In the genomic region with DNA sequence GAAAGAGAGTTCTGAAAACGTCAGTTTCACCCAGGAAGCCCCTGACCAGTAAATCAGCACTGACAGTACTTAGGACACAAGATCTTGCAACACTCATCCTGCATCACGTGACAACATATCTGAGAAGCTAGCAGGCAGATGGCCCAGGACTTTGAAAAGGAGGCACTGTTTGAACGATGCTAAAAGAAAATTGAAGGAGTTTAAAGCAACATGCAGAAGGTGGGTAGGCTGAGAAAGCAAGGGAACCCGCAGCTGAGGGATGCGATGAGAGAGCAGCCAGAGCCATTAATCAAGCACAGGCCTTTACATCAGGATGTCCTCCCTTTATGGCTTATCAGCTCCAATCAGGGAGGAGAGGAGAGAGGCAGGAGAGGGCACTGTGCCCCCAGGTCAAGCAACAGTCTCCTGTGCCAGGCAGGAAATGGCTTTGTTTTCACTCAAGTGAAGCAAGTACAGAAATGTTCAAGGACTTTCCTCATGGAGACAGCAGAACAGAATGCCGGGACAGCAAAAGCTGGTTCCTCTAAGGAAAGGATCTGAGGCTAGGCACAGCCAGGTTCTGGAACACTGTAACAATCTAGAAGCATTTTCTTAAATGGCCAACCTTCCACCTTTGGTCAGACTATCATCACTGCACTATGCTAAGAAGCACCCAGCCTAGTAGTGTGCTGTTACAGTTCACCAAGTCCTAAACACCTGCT, we compare ENCODE assay signal across 11 mouse cellular contexts.
A peak's percentile ranks its signal among the peaks of the same experiment; 100 is the strongest.
DNase-seq lines count a peak whose midpoint lies in the region; ATAC-seq and TF ChIP-seq lines count a peak whose summit lies in the region.
"Had no signal": no experiment of that assay in that cellular context is flagged by ENCODE, and none has a peak within 500 bp of the region (broad histone marks: within the 10 kb centered on the region; RNA-seq: fewer than 3 reads in every experiment).

No protein-coding gene starts in this region.

- no peaks in the 10 kb centered on the region for H3K36me3 ChIP-seq in embryonic facial prominence, embryonic 10.5 days (replicated peaks)
- H3K36me3 ChIP-seq in lung, embryonic 14.5 days (ENCODE audit: insufficient read depth): no peaks in the 10 kb centered on the region
- H3K36me3 ChIP-seq in stomach, postnatal 0 days (ENCODE audit: control insufficient read depth, insufficient read depth, low read length): no peaks in the 10 kb centered on the region
- H3K36me3 ChIP-seq in liver, postnatal 0 days (replicated peaks; ENCODE audit: insufficient read depth, low read length): no peaks in the 10 kb centered on the region
- H3K36me3 ChIP-seq in forebrain, embryonic 15.5 days: no peaks in the 10 kb centered on the region
- H3K36me3 ChIP-seq: embryonic facial prominence, embryonic 13.5 days had no signal

- H3K4me2 ChIP-seq in lung, embryonic 14.5 days: no peak overlapping the region
- H3K4me2 ChIP-seq in stomach, postnatal 0 days (replicated peaks; ENCODE audit: low read depth): no peak overlapping the region
- no peak overlapping the region for H3K4me2 ChIP-seq in liver, postnatal 0 days (ENCODE audit: low read depth, low read length)
- H3K4me2 ChIP-seq in forebrain, embryonic 15.5 days (replicated peaks): no peak overlapping the region
- H3K4me2 ChIP-seq: embryonic facial prominence, embryonic 13.5 days; hindbrain, embryonic 14.5 days; midbrain, embryonic 11.5 days had no signal

- H3K9ac ChIP-seq in lung, embryonic 14.5 days: 0 out of 2 replicates have a peak overlapping the region, but pooled peaks have one; percentile 20
- no peak overlapping the region for H3K9ac ChIP-seq in stomach, postnatal 0 days (ENCODE audit: low read length)
- no peak overlapping the region for H3K9ac ChIP-seq in liver, postnatal 0 days (replicated peaks)
- no peak overlapping the region for H3K9ac ChIP-seq in forebrain, embryonic 15.5 days (replicated peaks)
- H3K9ac ChIP-seq: embryonic facial prominence, embryonic 13.5 days; hindbrain, embryonic 14.5 days had no signal

- WGBS in embryonic facial prominence, embryonic 10.5 days: 58% methylated on average over 6 of the region's 6 CpGs
- 20% methylated on average over 6 of the region's 6 CpGs for WGBS in lung, embryonic 14.5 days
- 38% methylated on average over 6 of the region's 6 CpGs for WGBS in stomach, postnatal 0 days
- 35% methylated on average over 6 of the region's 6 CpGs for WGBS in liver, postnatal 0 days (ENCODE audit: insufficient replicate concordance)
- 74% methylated on average over 6 of the region's 6 CpGs for WGBS in forebrain, embryonic 15.5 days

- TF ChIP-seq EP300 in stomach, postnatal 0 days (optimal IDR thresholded peaks at IDR 0.05): no peak
- no peak for TF ChIP-seq EP300 in liver, postnatal 0 days (IDR thresholded peaks at IDR 0.05; ENCODE audit: low read depth)

- peaks cover 33% of the 10 kb centered on the region for H3K4me1 ChIP-seq in embryonic facial prominence, embryonic 10.5 days
- peaks cover 9% of the 10 kb centered on the region for H3K4me1 ChIP-seq in lung, embryonic 14.5 days (ENCODE audit: insufficient read depth)
- no peaks in the 10 kb centered on the region for H3K4me1 ChIP-seq in stomach, postnatal 0 days (replicated peaks; ENCODE audit: control insufficient read depth, insufficient read depth)
- no peaks in the 10 kb centered on the region for H3K4me1 ChIP-seq in liver, postnatal 0 days (ENCODE audit: insufficient read depth)
- H3K4me1 ChIP-seq in forebrain, embryonic 15.5 days: peaks cover 14% of the 10 kb centered on the region

- no peak overlapping the region for H3K4me3 ChIP-seq in embryonic facial prominence, embryonic 10.5 days
- H3K4me3 ChIP-seq in lung, embryonic 14.5 days (ENCODE audit: low read depth, low read length): no peak overlapping the region
- H3K4me3 ChIP-seq in stomach, postnatal 0 days (ENCODE audit: low read depth, low read length): no peak overlapping the region
- H3K4me3 ChIP-seq in liver, postnatal 0 days (ENCODE audit: low read depth, low read length): no peak overlapping the region
- no peak overlapping the region for H3K4me3 ChIP-seq in forebrain, embryonic 15.5 days
- H3K4me3 ChIP-seq: embryonic facial prominence, embryonic 13.5 days had no signal

- H3K27me3 ChIP-seq in embryonic facial prominence, embryonic 10.5 days (replicated peaks; ENCODE audit: low read depth, poor library complexity, severe bottlenecking): no peaks in the 10 kb centered on the region
- no peaks in the 10 kb centered on the region for H3K27me3 ChIP-seq in lung, embryonic 14.5 days (ENCODE audit: insufficient read depth, low read length)
- H3K27me3 ChIP-seq in stomach, postnatal 0 days (ENCODE audit: control insufficient read depth, insufficient read depth, low read length): no peaks in the 10 kb centered on the region
- H3K27me3 ChIP-seq in liver, postnatal 0 days (ENCODE audit: insufficient read depth, low read length): no peaks in the 10 kb centered on the region
- no peaks in the 10 kb centered on the region for H3K27me3 ChIP-seq in forebrain, embryonic 15.5 days
- H3K27me3 ChIP-seq: embryonic facial prominence, embryonic 13.5 days had no signal

- ATAC-seq in lung, embryonic 14.5 days (ENCODE audit: insufficient read depth): peak; percentile 68; the same call in 1 of the 2 replicates
- ATAC-seq in stomach, postnatal 0 days (ENCODE audit: low FRiP score, low TSS enrichment): no peak
- ATAC-seq in liver, postnatal 0 days: no peak
- no peak for ATAC-seq in forebrain, embryonic 15.5 days (replicated peaks)

- DNase-seq in ovary, adult 18-20 months (ENCODE audit: low spot score): peak; percentile 78
- no peak for DNase-seq in ovary, postnatal 10 days (ENCODE audit: low spot score)
- no peak for DNase-seq in embryonic facial prominence, embryonic 10.5 days (ENCODE audit: low spot score)
- DNase-seq in lung, embryonic 14.5 days: peak; percentile 54
- DNase-seq in stomach, postnatal 0 days (ENCODE audit: low spot score): no peak
- no peak for DNase-seq in liver, postnatal 0 days
- DNase-seq in left cerebral cortex, adult 18-20 months (ENCODE audit: low spot score in 2 of 2): no peak

- H3K27ac ChIP-seq in embryonic facial prominence, embryonic 10.5 days (replicated peaks): 0 out of 2 replicates have a peak overlapping the region, but pooled peaks have one; percentile 1
- H3K27ac ChIP-seq in lung, embryonic 14.5 days (ENCODE audit: low read depth): 0 out of 2 replicates have a peak overlapping the region, but pooled peaks have one; percentile 24
- 0 out of 2 replicates have a peak overlapping the region, but pooled peaks have one; percentile 36 for H3K27ac ChIP-seq in stomach, postnatal 0 days (replicated peaks)
- no peak overlapping the region for H3K27ac ChIP-seq in liver, postnatal 0 days (ENCODE audit: low read depth)
- no peak overlapping the region for H3K27ac ChIP-seq in forebrain, embryonic 15.5 days (replicated peaks)
- H3K27ac ChIP-seq: embryonic facial prominence, embryonic 13.5 days; hindbrain, embryonic 14.5 days had no signal

- no peaks in the 10 kb centered on the region for H3K9me3 ChIP-seq in embryonic facial prominence, embryonic 10.5 days
- H3K9me3 ChIP-seq in lung, embryonic 14.5 days (ENCODE audit: low read depth, low read length): no peaks in the 10 kb centered on the region
- no peaks in the 10 kb centered on the region for H3K9me3 ChIP-seq in stomach, postnatal 0 days (ENCODE audit: control insufficient read depth, low read length)
- no peaks in the 10 kb centered on the region for H3K9me3 ChIP-seq in liver, postnatal 0 days (ENCODE audit: low read length)
- H3K9me3 ChIP-seq in forebrain, embryonic 15.5 days: no peaks in the 10 kb centered on the region
- H3K9me3 ChIP-seq: embryonic facial prominence, embryonic 13.5 days had no signal

- no peak for TF ChIP-seq CTCF in lung, embryonic 14.5 days (IDR thresholded peaks at IDR 0.05; ENCODE audit: low read depth)
- TF ChIP-seq CTCF in stomach, postnatal 0 days (IDR thresholded peaks at IDR 0.05; ENCODE audit: low read depth): no peak
- no peak for TF ChIP-seq CTCF in liver, postnatal 0 days (IDR thresholded peaks at IDR 0.05; ENCODE audit: low read depth)

Comparison
In these comparisons a context has a peak if more than half of its experiments do, and no peak if none do; other contexts are left out.
1. DNase-seq: peak in ovary, adult 18-20 months (single experiment) and lung, embryonic 14.5 days (single experiment); none in ovary, postnatal 10 days (single experiment), embryonic facial prominence, embryonic 10.5 days (single experiment), stomach, postnatal 0 days (single experiment), liver, postnatal 0 days (single experiment) and left cerebral cortex, adult 18-20 months (0 of 2).
2. H3K27ac ChIP-seq: peak in embryonic facial prominence, embryonic 10.5 days (single experiment), lung, embryonic 14.5 days (single experiment) and stomach, postnatal 0 days (single experiment); none in liver, postnatal 0 days (single experiment) and forebrain, embryonic 15.5 days (single experiment).